Mouse (Mus musculus): Measurements from ENCODE around the gene Gm20843.
"Not testable (repeated sequence)": the region's sequence is repeated elsewhere in the genome, so short reads cannot be mapped to it uniquely, and the experiment has no call there.

Gene Gm20843

DNA sequence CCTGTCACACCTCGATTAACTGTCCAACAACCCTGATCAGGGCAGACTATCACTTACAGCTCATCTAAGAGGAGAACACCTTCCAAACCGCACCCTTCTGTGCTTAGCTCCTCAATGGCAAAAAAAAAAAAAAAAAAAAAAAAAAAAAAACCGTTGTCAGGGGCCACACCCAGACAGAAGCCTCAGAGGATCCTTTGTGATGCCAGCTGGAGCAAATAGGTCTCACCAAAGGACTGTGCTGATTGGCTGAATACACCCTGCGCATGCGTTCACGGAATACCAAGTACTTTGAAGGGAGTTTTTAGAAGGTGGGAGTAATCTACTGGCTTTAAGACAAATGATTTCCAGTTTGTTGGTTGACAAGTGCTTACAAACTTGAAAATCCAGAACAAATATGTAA is at the start of gene Gm20843:
Gene Gm20843 (minus strand): TSS at position 101 of the 400 bp plus-strand sequence.
- not testable (repeated sequence) for TF ChIP-seq GATA4 (IDR thresholded peaks at IDR 0.05; ENCODE audit: insufficient replicate concordance, low read length)
